Mouse (Mus musculus) liver, embryonic 12.5 days (tissue): ENCODE data around the gene Sertad2. TPM values are rescaled to one million over a fixed set of nuclear protein-coding genes. Genes with fewer than 3 reads are reported as not detected.

Experiments used
- ATAC-seq: fragments of 200-750 bp; cut with Nextera tagmentation; 2 replicates; pipeline ENCODE4 v1.8.0; 2017; ENCODE audit warnings: moderate number of reproducible peaks, mild to moderate bottlenecking, moderate library complexity
- H3K27ac ChIP-seq: fragments of 300-500 bp; sonication (generic); 2 replicates; pipeline ENCODE4 v1.5.1; 2016; ENCODE audit warnings: mild to moderate bottlenecking
- H3K27me3 ChIP-seq: fragments of 300-500 bp; sonication (generic); replicated peaks from 2 replicates; pipeline ENCODE4 v1.6.1; 2016; ENCODE audit warnings: mild to moderate bottlenecking, moderate library complexity
- H3K36me3 ChIP-seq: fragments of 300-500 bp; sonication (generic); 2 replicates; pipeline ENCODE4 v1.6.1; 2016; ENCODE audit warnings: mild to moderate bottlenecking, moderate library complexity
- H3K4me1 ChIP-seq: fragments of 300-500 bp; sonication (generic); 2 replicates; pipeline ENCODE4 v1.6.1; 2016
- H3K4me2 ChIP-seq: fragments of 300-500 bp; sonication (generic); 2 replicates; pipeline ENCODE4 v1.6.1; 2016; ENCODE audit warnings: mild to moderate bottlenecking, moderate library complexity
- H3K4me3 ChIP-seq: fragments of 300-500 bp; sonication (generic); 2 replicates; pipeline ENCODE4 v1.5.1; 2016; ENCODE audit warnings: mild to moderate bottlenecking, moderate library complexity
- H3K9ac ChIP-seq: fragments of 300-500 bp; sonication (generic); 2 replicates; pipeline ENCODE4 v1.6.1; 2016; ENCODE audit warnings: mild to moderate bottlenecking, moderate library complexity
- H3K9me3 ChIP-seq: fragments of 300-500 bp; sonication (generic); replicated peaks from 2 replicates; pipeline ENCODE4 v1.6.1; 2016; ENCODE audit warnings: mild to moderate bottlenecking, moderate library complexity
- WGBS: fragments of 180-500 bp; shearing (Covaris S2); methylation state at CpG from one replicate; pipeline ENCODE4 v1.1.7; 2016; ENCODE audit not compliant: insufficient replicate concordance; 5-methylcytosine and 5-hydroxymethylcytosine counted together
- polyA plus RNA-seq: library from polyadenylated mRNA; unstranded; fragments of >200 nt; fragmentation: Nextera tagmentation; extraction: Ambion mirVana; gene quantifications from 2 replicates; pipeline ENCODE4 v1.2.1, GENCODE M21; 2016

The Sertad2 gene
- polyA plus RNA-seq, 1 experiment from 2014 or later, result 25.8 TPM

GRCm38 (mm10) chr11:20582758-20583157 lies 39.7 kb downstream of the Sertad2 start:
- H3K36me3 ChIP-seq, result no peaks in the 10 kb centered on the region
- no peak overlapping the region for H3K4me3 ChIP-seq
- H3K27me3 ChIP-seq, result no peaks in the 10 kb centered on the region
- no peaks in the 10 kb centered on the region for H3K9me3 ChIP-seq
- 75% methylated on average over 2 of the region's 2 CpGs for WGBS
- H3K27ac ChIP-seq, result no peak overlapping the region
- no peak overlapping the region for H3K9ac ChIP-seq
- no peak overlapping the region for H3K4me2 ChIP-seq
- H3K4me1 ChIP-seq, result peaks cover 8% of the 10 kb centered on the region
- no peak for ATAC-seq

DNA sequence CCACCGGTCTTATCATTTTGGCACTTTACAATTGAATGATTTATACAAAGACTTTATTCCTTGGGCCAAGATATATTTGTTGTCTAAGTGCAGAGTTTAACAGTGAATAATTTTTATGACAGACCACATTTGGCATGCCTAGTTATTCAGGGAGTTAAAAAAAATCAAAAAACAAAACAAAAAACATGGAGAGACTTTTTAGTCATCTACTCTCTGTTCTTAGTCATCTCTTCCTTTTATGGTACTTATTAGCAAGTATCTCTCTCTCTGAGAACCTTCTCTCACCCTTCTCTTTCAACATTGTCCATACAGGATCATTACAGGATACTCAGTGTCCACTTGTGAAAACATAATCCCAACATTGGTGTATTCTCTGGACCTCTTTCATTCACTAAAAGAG lies 42.2 kb downstream of the Sertad2 start:
- WGBS, result 37% methylated on average over 1 of the region's 1 CpGs
- Histone ChIP-seq H3K27ac (no peak overlapping the region), H3K9me3 (no peaks in the 10 kb centered on the region), H3K9ac (no peak overlapping the region), H3K27me3 (no peaks in the 10 kb centered on the region), H3K4me2 (no peak overlapping the region), H3K36me3 (no peaks in the 10 kb centered on the region), H3K4me3 (no peak overlapping the region), H3K4me1 (peaks cover 7% of the 10 kb centered on the region)
- no peak for ATAC-seq

- Histone ChIP-seq H3K27me3 (no peaks in the 10 kb centered on the region), H3K4me3 (no peak overlapping the region), H3K4me1 (no peaks in the 10 kb centered on the region), H3K9me3 (no peaks in the 10 kb centered on the region), H3K27ac (no peak overlapping the region), H3K36me3 (no peaks in the 10 kb centered on the region), H3K4me2 (no peak overlapping the region), H3K9ac (no peak overlapping the region)
- no peak for ATAC-seq
Observed at GRCm38 (mm10) chr11:20586180-20586579, 43.1 kb downstream of the Sertad2 start.

DNA sequence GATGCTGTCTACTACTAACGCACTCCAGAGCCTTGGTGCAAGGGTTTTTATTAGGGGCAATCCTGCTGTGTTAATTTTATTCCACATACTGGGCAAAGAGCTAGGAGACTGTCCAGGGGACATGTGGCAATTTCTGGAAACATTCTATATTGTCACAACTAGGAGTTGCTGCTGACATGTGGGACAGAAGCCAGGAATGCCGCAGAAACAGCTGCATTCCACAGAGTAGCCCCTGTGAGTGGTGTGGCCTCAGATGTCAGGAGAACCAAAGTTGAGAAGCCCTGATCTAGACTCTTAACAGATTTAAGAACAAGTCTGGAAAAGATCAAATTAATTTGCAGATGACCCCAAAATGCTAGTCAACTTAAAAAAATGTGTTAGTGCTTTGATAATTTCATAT lies 46.3 kb downstream of the Sertad2 start:
- 69% methylated on average over 2 of the region's 2 CpGs for WGBS
- Histone ChIP-seq H3K4me1 (no peaks in the 10 kb centered on the region), H3K4me3 (no peak overlapping the region), H3K9me3 (no peaks in the 10 kb centered on the region), H3K36me3 (no peaks in the 10 kb centered on the region), H3K27ac (no peak overlapping the region), H3K9ac (no peak overlapping the region), H3K27me3 (no peaks in the 10 kb centered on the region), H3K4me2 (no peak overlapping the region)
- ATAC-seq, result no peak

- H3K4me2 ChIP-seq, result no peak overlapping the region
- no peaks in the 10 kb centered on the region for H3K36me3 ChIP-seq
- no peak overlapping the region for H3K27ac ChIP-seq
- no peaks in the 10 kb centered on the region for H3K9me3 ChIP-seq
- no peak overlapping the region for H3K4me3 ChIP-seq
- H3K27me3 ChIP-seq, result no peaks in the 10 kb centered on the region
- 0 out of 2 replicates have a peak, but pooled peaks have one; percentile 24 for ATAC-seq
- H3K9ac ChIP-seq, result no peak overlapping the region
- no peaks in the 10 kb centered on the region for H3K4me1 ChIP-seq
- WGBS, result 56% methylated on average over 3 of the region's 3 CpGs
Observed at GRCm38 (mm10) chr11:20592010-20592409, 49.0 kb downstream of the Sertad2 start.

- H3K27ac ChIP-seq, result no peak overlapping the region
- H3K4me3 ChIP-seq, result no peak overlapping the region
- no peaks in the 10 kb centered on the region for H3K36me3 ChIP-seq
- H3K27me3 ChIP-seq, result no peaks in the 10 kb centered on the region
- no peak for ATAC-seq
- H3K9me3 ChIP-seq, result no peaks in the 10 kb centered on the region
- H3K9ac ChIP-seq, result no peak overlapping the region
- H3K4me2 ChIP-seq, result no peak overlapping the region
- no peaks in the 10 kb centered on the region for H3K4me1 ChIP-seq
- 56% methylated on average over 22 of the region's 22 CpGs for WGBS
Observed at GRCm38 (mm10) chr11:20594229-20595201, 51.5 kb downstream of the Sertad2 start.

DNA sequence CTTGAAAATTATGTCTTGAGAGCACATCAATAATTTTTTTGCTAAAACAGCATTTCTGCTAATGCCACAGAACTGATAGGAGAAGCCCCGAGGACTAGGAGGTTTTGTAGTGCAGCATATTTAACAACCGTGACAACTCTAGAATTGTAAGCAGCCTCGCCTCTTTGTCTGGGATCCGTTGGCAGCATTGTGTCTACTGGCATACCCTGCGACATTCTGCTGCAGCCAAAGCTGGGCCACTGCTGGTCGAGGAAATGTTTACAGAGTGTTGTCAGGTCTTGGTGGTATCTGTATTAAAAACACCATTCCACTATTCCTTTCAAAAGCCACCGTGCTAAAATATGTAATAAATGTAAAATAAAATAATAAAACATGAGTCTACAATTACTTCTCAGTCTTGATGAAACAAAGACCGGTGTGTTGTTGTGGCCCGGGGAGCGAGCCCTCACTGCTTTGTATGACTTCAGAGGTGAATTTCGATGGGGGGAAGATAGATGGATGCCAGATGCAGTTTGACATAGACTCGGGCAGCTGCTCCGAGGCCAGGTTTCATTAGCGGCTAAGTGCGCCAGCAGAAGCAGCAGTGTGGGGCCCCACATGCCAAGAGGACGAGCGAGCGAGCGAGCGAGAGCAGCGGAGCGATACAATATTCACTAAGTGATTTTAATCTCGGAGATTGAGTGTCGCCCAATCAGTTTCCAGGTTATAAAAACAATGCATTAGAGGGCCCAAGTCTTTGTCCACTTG lies 60.2 kb downstream of the Sertad2 start:
- ATAC-seq, result no peak
- WGBS, result 70% methylated on average over 24 of the region's 24 CpGs
- H3K9me3 ChIP-seq, result no peaks in the 10 kb centered on the region
- H3K27ac ChIP-seq, result no peak overlapping the region
- no peaks in the 10 kb centered on the region for H3K36me3 ChIP-seq
- H3K4me2 ChIP-seq, result no peak overlapping the region
- no peak overlapping the region for H3K9ac ChIP-seq
- no peaks in the 10 kb centered on the region for H3K27me3 ChIP-seq
- no peak overlapping the region for H3K4me3 ChIP-seq
- H3K4me1 ChIP-seq, result peaks cover 7% of the 10 kb centered on the region

DNA sequence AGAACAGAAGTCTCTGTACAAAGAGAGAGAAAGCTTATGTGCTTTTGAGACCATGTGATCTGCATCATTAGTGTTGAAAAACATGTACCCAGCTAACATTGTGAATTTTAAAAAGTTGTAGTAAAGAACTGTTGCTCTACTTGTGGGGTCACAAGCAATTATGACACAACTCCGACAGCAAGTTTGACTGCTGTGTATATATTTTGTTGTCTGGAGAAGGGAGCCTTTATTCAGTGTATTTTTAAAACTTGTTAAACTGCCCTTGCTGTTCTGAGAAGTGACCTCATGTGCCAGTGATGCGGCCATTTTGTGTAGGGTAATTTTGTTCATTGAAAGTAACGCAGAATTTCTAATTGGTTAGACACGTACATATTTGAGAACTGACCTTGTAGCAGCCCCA lies 61.1 kb downstream of the Sertad2 start:
- Histone ChIP-seq H3K27ac (no peak overlapping the region), H3K4me3 (no peak overlapping the region), H3K36me3 (no peaks in the 10 kb centered on the region), H3K9me3 (no peaks in the 10 kb centered on the region), H3K4me2 (no peak overlapping the region), H3K27me3 (no peaks in the 10 kb centered on the region), H3K9ac (no peak overlapping the region), H3K4me1 (peaks cover 11% of the 10 kb centered on the region)
- 87% methylated on average over 4 of the region's 4 CpGs for WGBS
- no peak for ATAC-seq

- Histone ChIP-seq H3K9ac (no peak overlapping the region), H3K4me1 (peaks cover 11% of the 10 kb centered on the region), H3K9me3 (no peaks in the 10 kb centered on the region), H3K4me2 (no peak overlapping the region), H3K27ac (no peak overlapping the region), H3K36me3 (no peaks in the 10 kb centered on the region), H3K4me3 (no peak overlapping the region), H3K27me3 (no peaks in the 10 kb centered on the region)
- no peak for ATAC-seq
- 68% methylated on average over 7 of the region's 7 CpGs for WGBS
Observed at GRCm38 (mm10) chr11:20605613-20606012, 62.6 kb downstream of the Sertad2 start.

GRCm38 (mm10) chr11:20608442-20608841 lies 65.4 kb downstream of the Sertad2 start:
- no peaks in the 10 kb centered on the region for H3K9me3 ChIP-seq
- H3K4me2 ChIP-seq, result no peak overlapping the region
- no peak overlapping the region for H3K9ac ChIP-seq
- 59% methylated on average over 11 of the region's 11 CpGs for WGBS
- H3K27me3 ChIP-seq, result no peaks in the 10 kb centered on the region
- no peak overlapping the region for H3K27ac ChIP-seq
- no peak overlapping the region for H3K4me3 ChIP-seq
- no peak for ATAC-seq
- H3K36me3 ChIP-seq, result no peaks in the 10 kb centered on the region
- peaks cover 11% of the 10 kb centered on the region for H3K4me1 ChIP-seq

GRCm38 (mm10) chr11:20613223-20613622 lies 70.2 kb downstream of the Sertad2 start:
- Histone ChIP-seq H3K4me3 (no peak overlapping the region), H3K4me2 (no peak overlapping the region), H3K9ac (no peak overlapping the region), H3K4me1 (peaks cover 16% of the 10 kb centered on the region), H3K9me3 (no peaks in the 10 kb centered on the region), H3K36me3 (no peaks in the 10 kb centered on the region), H3K27me3 (no peaks in the 10 kb centered on the region), H3K27ac (no peak overlapping the region)
- ATAC-seq, result no peak
- 54% methylated on average over 4 of the region's 4 CpGs for WGBS

DNA sequence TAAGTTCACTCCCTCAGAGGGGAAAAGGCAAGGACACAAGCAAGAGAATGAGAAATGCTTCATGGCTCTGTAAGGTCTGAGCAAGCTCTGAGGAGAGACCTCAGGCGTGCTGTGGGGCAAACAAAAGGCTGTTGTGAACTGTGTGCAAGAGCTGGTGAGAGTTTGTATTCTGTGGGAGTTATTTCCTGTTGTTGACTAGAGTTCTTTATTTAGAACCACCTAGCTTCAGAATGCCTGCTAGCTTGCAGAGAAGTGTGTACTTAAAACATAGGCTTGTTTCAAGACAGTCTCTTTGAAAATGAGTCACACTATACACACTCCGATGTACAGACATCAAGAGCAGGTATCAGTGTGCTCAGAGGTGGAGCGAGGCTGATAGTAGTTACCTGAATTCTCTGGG lies 73.0 kb downstream of the Sertad2 start:
- Histone ChIP-seq H3K4me3 (no peak overlapping the region), H3K9ac (no peak overlapping the region), H3K36me3 (no peaks in the 10 kb centered on the region), H3K9me3 (no peaks in the 10 kb centered on the region), H3K4me1 (peaks cover 12% of the 10 kb centered on the region), H3K27me3 (no peaks in the 10 kb centered on the region), H3K4me2 (no peak overlapping the region), H3K27ac (peak overlapping the region; percentile 37; the same call in 1 of the 2 replicates)
- ATAC-seq, result no peak
- WGBS, result 49% methylated on average over 3 of the region's 3 CpGs
